Mouse (Mus musculus): ENCODE results near the gene Cdv3. TPM values are rescaled to one million over a fixed set of nuclear protein-coding genes. Genes with fewer than 3 reads are reported as not detected.

Gene Cdv3
- polyA plus RNA-seq, 1 experiment from 2014 or later: 184 TPM

DNA sequence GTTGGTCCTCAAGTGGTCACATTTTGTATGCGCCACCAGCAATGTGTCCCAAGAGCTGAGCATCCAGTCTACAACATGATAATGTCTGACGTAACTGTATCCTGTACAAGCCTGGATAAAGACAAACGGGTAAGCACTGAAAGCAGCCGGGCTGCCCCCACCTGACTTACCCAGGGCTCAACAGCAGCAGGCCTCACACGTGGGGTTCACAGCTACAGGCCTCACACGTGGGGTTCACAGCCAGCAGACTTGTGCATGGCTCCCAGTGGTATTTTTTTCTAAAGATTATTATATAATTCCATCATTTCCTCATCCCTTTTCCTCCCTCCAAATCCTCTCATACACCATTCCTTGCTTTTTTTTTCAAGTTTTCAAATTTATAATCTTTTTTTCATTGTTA, 55.8 kb downstream of the Cdv3 start:
- no peak overlapping the region for H3K27ac ChIP-seq (replicated peaks)
- H3K4me3 ChIP-seq: no peak overlapping the region
- no peaks in the 10 kb centered on the region for H3K27me3 ChIP-seq (replicated peaks; ENCODE audit: low read depth, poor library complexity, severe bottlenecking)
- no peak for DNase-seq (ENCODE audit: low spot score)
- H3K4me1 ChIP-seq: peaks cover 17% of the 10 kb centered on the region
- peaks cover 80% of the 10 kb centered on the region for H3K36me3 ChIP-seq (replicated peaks)
- no peaks in the 10 kb centered on the region for H3K9me3 ChIP-seq
- WGBS: 92% methylated on average over 6 of the region's 6 CpGs

- H3K4me3 ChIP-seq: peak overlapping the region; percentile 96
- peaks cover 17% of the 10 kb centered on the region for H3K4me1 ChIP-seq
- no peaks in the 10 kb centered on the region for H3K27me3 ChIP-seq (replicated peaks; ENCODE audit: low read depth, poor library complexity, severe bottlenecking)
- H3K27ac ChIP-seq (replicated peaks): peak overlapping the region; percentile 98
- H3K36me3 ChIP-seq (replicated peaks): peaks cover 41% of the 10 kb centered on the region
- H3K9me3 ChIP-seq: no peaks in the 10 kb centered on the region
- WGBS: under 1% methylated on average over 40 of the region's 40 CpGs
- no peak for DNase-seq (ENCODE audit: low spot score)
These were observed 60.2 kb downstream of the Cdv3 start for GRCm38 (mm10) chr9:103305332-103306041.

GRCm38 (mm10) chr9:103304927-103305326, 60.7 kb downstream of the Cdv3 start, which contains the start of the genes 1300017J02Rik and Topbp1:
Gene 1300017J02Rik, minus strand, starts transcription at chr9:103305082.
Gene Topbp1, plus strand, starts transcription at chr9:103305215.
- DNase-seq (ENCODE audit: low spot score): peak; percentile 98
- Histone ChIP-seq H3K4me1 (peaks cover 17% of the 10 kb centered on the region), H3K27ac (replicated peaks) (peak within 1 kb of the TSS; percentile 98), H3K27me3 (replicated peaks; ENCODE audit: low read depth, poor library complexity, severe bottlenecking) (no peaks in the 10 kb centered on the region), H3K4me3 (peak within 1 kb of the TSS; percentile 96), H3K9me3 (no peaks in the 10 kb centered on the region), H3K36me3 (replicated peaks) (peaks cover 36% of the 10 kb centered on the region)
- under 1% methylated on average over 49 of the region's 49 CpGs for WGBS

Other genes with a start within 250 kb of the Cdv3 start
- 62.8 and 67.6 TPM in 2 replicates for gene Srprb, start 163.7 kb downstream of the Cdv3 start, polyA plus RNA-seq (2016; fragmentation: Nextera tagmentation; extraction: Ambion mirVana)
- gene Gm20425, start 135.5 kb downstream of the Cdv3 start, polyA plus RNA-seq (2016; fragmentation: Nextera tagmentation; extraction: Ambion mirVana): 0.58 and 0.95 TPM in 2 replicates
- gene Trf, start 135.4 kb downstream of the Cdv3 start, polyA plus RNA-seq (2016; fragmentation: Nextera tagmentation; extraction: Ambion mirVana): 21.1 and 23.5 TPM in 2 replicates
- gene 1300017J02Rik, start 60.8 kb downstream of the Cdv3 start, polyA plus RNA-seq (2016; fragmentation: Nextera tagmentation; extraction: Ambion mirVana): 2.9 and 4.0 TPM in 2 replicates
- gene Topbp1, start 60.6 kb downstream of the Cdv3 start, polyA plus RNA-seq (2016; fragmentation: Nextera tagmentation; extraction: Ambion mirVana): 86.9 and 93.9 TPM in 2 replicates
- 0.75 and 1.3 TPM in 2 replicates for gene Bfsp2, start 114.6 kb upstream of the Cdv3 start, polyA plus RNA-seq (2016; fragmentation: Nextera tagmentation; extraction: Ambion mirVana)